Mouse (Mus musculus) liver, embryonic 12.5 days (tissue): ENCODE data around the gene Foxi3. TPM values are rescaled to one million over a fixed set of nuclear protein-coding genes. Genes with fewer than 3 reads are reported as not detected.
A peak's percentile ranks its signal among the peaks of the same experiment; 100 is the strongest.

ENCODE experiments used
- ATAC-seq: fragments of 200-750 bp; cut with Nextera tagmentation; 2 replicates; pipeline ENCODE4 v1.8.0; 2017; ENCODE audit warnings: moderate number of reproducible peaks, mild to moderate bottlenecking, moderate library complexity
- H3K27ac ChIP-seq: fragments of 300-500 bp; sonication (generic); 2 replicates; pipeline ENCODE4 v1.5.1; 2016; ENCODE audit warnings: mild to moderate bottlenecking
- H3K27me3 ChIP-seq: fragments of 300-500 bp; sonication (generic); replicated peaks from 2 replicates; pipeline ENCODE4 v1.6.1; 2016; ENCODE audit warnings: mild to moderate bottlenecking, moderate library complexity
- H3K36me3 ChIP-seq: fragments of 300-500 bp; sonication (generic); 2 replicates; pipeline ENCODE4 v1.6.1; 2016; ENCODE audit warnings: mild to moderate bottlenecking, moderate library complexity
- H3K4me1 ChIP-seq: fragments of 300-500 bp; sonication (generic); 2 replicates; pipeline ENCODE4 v1.6.1; 2016
- H3K4me2 ChIP-seq: fragments of 300-500 bp; sonication (generic); 2 replicates; pipeline ENCODE4 v1.6.1; 2016; ENCODE audit warnings: mild to moderate bottlenecking, moderate library complexity
- H3K4me3 ChIP-seq: fragments of 300-500 bp; sonication (generic); 2 replicates; pipeline ENCODE4 v1.5.1; 2016; ENCODE audit warnings: mild to moderate bottlenecking, moderate library complexity
- H3K9ac ChIP-seq: fragments of 300-500 bp; sonication (generic); 2 replicates; pipeline ENCODE4 v1.6.1; 2016; ENCODE audit warnings: mild to moderate bottlenecking, moderate library complexity
- H3K9me3 ChIP-seq: fragments of 300-500 bp; sonication (generic); replicated peaks from 2 replicates; pipeline ENCODE4 v1.6.1; 2016; ENCODE audit warnings: mild to moderate bottlenecking, moderate library complexity
- WGBS: fragments of 180-500 bp; shearing (Covaris S2); methylation state at CpG from one replicate; pipeline ENCODE4 v1.1.7; 2016; ENCODE audit not compliant: insufficient replicate concordance; 5-methylcytosine and 5-hydroxymethylcytosine counted together
- polyA plus RNA-seq: library from polyadenylated mRNA; unstranded; fragments of >200 nt; fragmentation: Nextera tagmentation; extraction: Ambion mirVana; gene quantifications from 2 replicates; pipeline ENCODE4 v1.2.1, GENCODE M21; 2016

Gene Foxi3
- polyA plus RNA-seq, 1 experiment from 2014 or later, result not detected

DNA sequence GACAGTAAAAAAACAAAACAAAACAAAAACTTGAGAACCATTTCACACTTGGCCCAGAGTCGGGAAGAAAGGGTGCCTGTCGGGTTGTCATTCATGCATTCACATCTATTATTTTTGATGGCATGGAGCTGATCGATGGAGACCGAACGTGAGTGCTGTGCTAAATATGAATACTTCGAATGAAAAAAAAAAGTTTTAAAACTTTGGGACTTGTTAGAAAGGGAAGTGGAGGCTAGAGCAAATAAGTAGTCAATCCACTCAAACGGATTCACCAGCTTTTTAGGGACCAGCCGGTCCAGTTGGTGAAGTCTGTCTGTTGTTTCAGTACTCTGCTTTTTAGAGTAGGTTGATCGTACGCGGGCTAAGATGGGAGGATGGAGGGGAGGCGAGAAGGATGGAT, 490 bp upstream of the Foxi3 start:
- 3% methylated on average over 12 of the region's 12 CpGs for WGBS

DNA sequence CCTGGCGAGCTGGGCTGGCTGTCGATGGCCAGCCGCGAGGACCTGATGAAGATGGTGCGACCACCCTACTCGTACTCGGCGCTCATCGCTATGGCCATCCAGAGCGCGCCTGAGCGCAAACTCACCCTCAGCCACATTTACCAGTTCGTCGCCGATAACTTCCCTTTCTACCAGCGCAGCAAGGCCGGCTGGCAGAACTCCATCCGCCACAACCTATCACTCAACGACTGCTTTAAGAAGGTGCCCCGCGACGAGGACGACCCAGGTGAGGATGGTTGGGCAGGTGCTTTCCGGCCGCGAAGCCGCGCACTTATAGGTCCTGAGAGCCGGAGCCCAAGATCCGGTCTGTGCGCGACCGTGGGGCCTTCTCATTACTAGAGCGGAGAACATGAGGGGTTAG, 605 bp downstream of the Foxi3 start:
- H3K36me3 ChIP-seq, result no peaks in the 10 kb centered on the region
- no peaks in the 10 kb centered on the region for H3K9me3 ChIP-seq
- H3K27ac ChIP-seq, result no peak overlapping the region
- WGBS, result 1% methylated on average over 34 of the region's 34 CpGs
- H3K27me3 ChIP-seq, result peaks cover 91% of the 10 kb centered on the region
- H3K4me1 ChIP-seq, result peaks cover 9% of the 10 kb centered on the region
- H3K9ac ChIP-seq, result no peak overlapping the region
- no peak for ATAC-seq
- peak overlapping the region; percentile 60 for H3K4me2 ChIP-seq
- peak overlapping the region; percentile 41 for H3K4me3 ChIP-seq

More for the DNA sequence above, 490 bp upstream of the Foxi3 start:
- Histone ChIP-seq H3K9ac (no peak overlapping the region), H3K27ac (no peak overlapping the region), H3K27me3 (peaks cover 94% of the 10 kb centered on the region), H3K4me2 (peak overlapping the region; percentile 60), H3K4me3 (no peak overlapping the region), H3K9me3 (no peaks in the 10 kb centered on the region), H3K4me1 (peaks cover 9% of the 10 kb centered on the region), H3K36me3 (no peaks in the 10 kb centered on the region)
- ATAC-seq, result no peak

- H3K27me3 ChIP-seq, result peaks cover 88% of the 10 kb centered on the region
- H3K4me1 ChIP-seq, result peaks cover 9% of the 10 kb centered on the region
- no peak overlapping the region for H3K9ac ChIP-seq
- H3K4me2 ChIP-seq, result no peak overlapping the region
- 15% methylated on average over 7 of the region's 7 CpGs for WGBS
- no peak for ATAC-seq
- no peaks in the 10 kb centered on the region for H3K9me3 ChIP-seq
- H3K4me3 ChIP-seq, result no peak overlapping the region
- no peak overlapping the region for H3K27ac ChIP-seq
- H3K36me3 ChIP-seq, result no peaks in the 10 kb centered on the region
Observed at GRCm38 (mm10) chr6:70957341-70957940, 1.1 kb downstream of the Foxi3 start.

- H3K4me1 ChIP-seq, result no peaks in the 10 kb centered on the region
- H3K27me3 ChIP-seq, result peaks cover 80% of the 10 kb centered on the region
- no peak overlapping the region for H3K27ac ChIP-seq
- no peaks in the 10 kb centered on the region for H3K9me3 ChIP-seq
- no peaks in the 10 kb centered on the region for H3K36me3 ChIP-seq
- no peak overlapping the region for H3K9ac ChIP-seq
- WGBS, result 39% methylated on average over 6 of the region's 6 CpGs
- H3K4me3 ChIP-seq, result no peak overlapping the region
- ATAC-seq, result no peak
- no peak overlapping the region for H3K4me2 ChIP-seq
Observed at GRCm38 (mm10) chr6:70964116-70964830, 7.9 kb downstream of the Foxi3 start.

DNA sequence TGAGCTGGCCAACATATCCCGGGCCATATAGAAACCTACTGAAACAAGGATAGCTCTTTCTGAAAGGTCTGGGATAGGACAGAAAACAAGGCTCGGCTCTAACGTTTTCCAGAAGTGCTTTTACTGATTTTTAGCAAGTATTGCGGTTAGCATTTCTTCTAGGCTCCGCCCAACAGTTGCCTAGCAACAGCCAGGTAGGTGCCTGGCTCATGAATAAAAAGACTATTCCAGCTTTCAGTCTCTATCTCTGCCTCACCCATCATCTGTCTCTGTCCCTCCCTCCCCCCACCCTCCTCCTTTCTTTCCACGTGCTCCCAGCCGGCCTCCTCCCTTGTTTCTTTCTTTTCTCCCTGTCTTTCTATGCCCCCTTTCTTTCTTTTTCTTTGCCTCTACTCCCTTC, 9.4 kb downstream of the Foxi3 start:
- no peaks in the 10 kb centered on the region for H3K4me1 ChIP-seq
- WGBS, result 21% methylated on average over 7 of the region's 7 CpGs
- H3K4me3 ChIP-seq, result no peak overlapping the region
- H3K9ac ChIP-seq, result no peak overlapping the region
- H3K36me3 ChIP-seq, result no peaks in the 10 kb centered on the region
- no peak for ATAC-seq
- H3K27me3 ChIP-seq, result peaks cover 66% of the 10 kb centered on the region
- H3K4me2 ChIP-seq, result no peak overlapping the region
- H3K27ac ChIP-seq, result no peak overlapping the region
- H3K9me3 ChIP-seq, result no peaks in the 10 kb centered on the region

GRCm38 (mm10) chr6:70967422-70967821, 11.1 kb downstream of the Foxi3 start:
- peaks cover 57% of the 10 kb centered on the region for H3K27me3 ChIP-seq
- no peak overlapping the region for H3K27ac ChIP-seq
- no peaks in the 10 kb centered on the region for H3K9me3 ChIP-seq
- 6% methylated on average over 8 of the region's 8 CpGs for WGBS
- no peaks in the 10 kb centered on the region for H3K4me1 ChIP-seq
- no peak overlapping the region for H3K9ac ChIP-seq
- peak overlapping the region; percentile 19; the same call in 1 of the 2 replicates for H3K4me2 ChIP-seq
- no peak overlapping the region for H3K4me3 ChIP-seq
- ATAC-seq, result no peak
- H3K36me3 ChIP-seq, result no peaks in the 10 kb centered on the region

GRCm38 (mm10) chr6:70968291-70968690, 12.0 kb downstream of the Foxi3 start:
- no peak overlapping the region for H3K4me2 ChIP-seq
- no peaks in the 10 kb centered on the region for H3K36me3 ChIP-seq
- H3K9me3 ChIP-seq, result no peaks in the 10 kb centered on the region
- WGBS, result 61% methylated on average over 4 of the region's 4 CpGs
- H3K4me1 ChIP-seq, result no peaks in the 10 kb centered on the region
- no peak for ATAC-seq
- H3K4me3 ChIP-seq, result no peak overlapping the region
- no peak overlapping the region for H3K27ac ChIP-seq
- H3K9ac ChIP-seq, result no peak overlapping the region
- H3K27me3 ChIP-seq, result peaks cover 49% of the 10 kb centered on the region

DNA sequence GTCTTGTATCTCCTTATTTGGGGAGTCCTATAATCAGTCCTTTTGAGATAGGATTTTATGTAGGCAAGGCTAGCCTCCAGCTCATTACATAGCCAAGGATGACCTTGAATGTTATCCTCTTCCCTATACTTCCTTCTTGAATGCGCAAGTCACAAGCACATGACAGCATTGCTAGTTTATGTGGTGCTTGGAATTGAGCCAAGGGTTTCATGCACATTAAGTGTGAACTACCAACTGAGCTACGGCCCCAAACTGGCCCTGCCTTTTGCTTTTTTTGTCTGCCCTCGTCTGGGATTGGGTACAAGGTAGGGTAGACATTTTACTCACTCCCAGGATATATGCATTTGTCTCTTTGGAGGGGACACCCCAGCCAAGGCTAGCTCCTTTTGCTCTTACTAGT, 16.7 kb downstream of the Foxi3 start:
- no peak for ATAC-seq
- no peak overlapping the region for H3K4me2 ChIP-seq
- no peaks in the 10 kb centered on the region for H3K4me1 ChIP-seq
- no peak overlapping the region for H3K27ac ChIP-seq
- WGBS, result 61% methylated on average over 3 of the region's 3 CpGs
- H3K4me3 ChIP-seq, result no peak overlapping the region
- H3K9me3 ChIP-seq, result no peaks in the 10 kb centered on the region
- peaks cover 5% of the 10 kb centered on the region for H3K27me3 ChIP-seq
- H3K36me3 ChIP-seq, result no peaks in the 10 kb centered on the region
- H3K9ac ChIP-seq, result no peak overlapping the region

- Histone ChIP-seq H3K9ac (no peak overlapping the region), H3K27ac (no peak overlapping the region), H3K9me3 (no peaks in the 10 kb centered on the region), H3K4me2 (no peak overlapping the region), H3K36me3 (no peaks in the 10 kb centered on the region), H3K4me3 (no peak overlapping the region), H3K4me1 (no peaks in the 10 kb centered on the region), H3K27me3 (no peaks in the 10 kb centered on the region)
- ATAC-seq, result no peak
- 63% methylated on average over 8 of the region's 8 CpGs for WGBS
Observed at GRCm38 (mm10) chr6:70981036-70981435, 24.7 kb downstream of the Foxi3 start.

DNA sequence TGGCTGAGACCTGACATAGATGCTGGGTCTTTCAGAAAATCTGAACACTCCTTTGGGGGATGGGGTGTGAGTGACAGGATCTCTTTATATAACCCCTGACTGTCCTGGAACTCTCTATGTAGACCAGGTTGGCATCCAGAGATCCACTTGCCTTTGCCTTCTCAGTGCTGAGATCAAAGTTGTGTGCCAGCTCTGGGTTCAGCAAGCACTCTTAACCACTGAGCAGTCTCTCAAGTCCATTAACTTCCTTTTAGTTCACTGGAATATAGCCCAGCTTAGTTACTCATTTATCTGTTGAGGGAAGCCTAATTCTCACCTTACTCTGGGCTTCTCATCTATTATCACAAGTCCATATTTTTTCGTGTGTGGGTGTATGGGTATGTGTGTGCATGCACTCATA, 26.1 kb downstream of the Foxi3 start:
- H3K27ac ChIP-seq, result no peak overlapping the region
- H3K4me3 ChIP-seq, result no peak overlapping the region
- H3K27me3 ChIP-seq, result no peaks in the 10 kb centered on the region
- H3K36me3 ChIP-seq, result no peaks in the 10 kb centered on the region
- H3K4me2 ChIP-seq, result no peak overlapping the region
- no peak overlapping the region for H3K9ac ChIP-seq
- H3K9me3 ChIP-seq, result no peaks in the 10 kb centered on the region
- H3K4me1 ChIP-seq, result no peaks in the 10 kb centered on the region
- WGBS, result 43% methylated on average over 1 of the region's 1 CpGs
- ATAC-seq, result no peak

DNA sequence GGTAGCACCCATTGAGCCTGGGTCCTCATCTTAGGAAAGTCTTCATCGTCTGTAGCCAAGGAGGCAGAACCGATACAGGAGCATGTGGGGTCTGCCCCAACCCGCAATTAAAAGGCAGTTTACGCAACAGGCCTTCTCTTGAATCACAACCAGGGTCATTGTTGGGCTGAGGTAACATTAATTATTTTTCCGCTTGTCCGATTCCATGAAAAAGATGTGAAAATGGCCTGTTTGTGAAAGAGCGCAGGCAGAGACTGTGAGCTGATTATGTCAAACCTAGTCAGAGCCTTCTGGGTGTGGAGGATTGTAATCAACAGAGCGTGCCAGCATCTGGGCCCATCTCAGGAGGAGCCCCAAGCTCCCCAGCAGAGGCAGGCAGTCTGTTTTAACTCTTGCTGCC, 30.4 kb downstream of the Foxi3 start:
- ATAC-seq, result no peak
- no peak overlapping the region for H3K4me2 ChIP-seq
- no peaks in the 10 kb centered on the region for H3K36me3 ChIP-seq
- no peak overlapping the region for H3K27ac ChIP-seq
- no peaks in the 10 kb centered on the region for H3K27me3 ChIP-seq
- no peak overlapping the region for H3K9ac ChIP-seq
- H3K9me3 ChIP-seq, result no peaks in the 10 kb centered on the region
- H3K4me1 ChIP-seq, result no peaks in the 10 kb centered on the region
- H3K4me3 ChIP-seq, result no peak overlapping the region
- 73% methylated on average over 8 of the region's 8 CpGs for WGBS

GRCm38 (mm10) chr6:70996123-70996723, 39.9 kb downstream of the Foxi3 start:
- no peaks in the 10 kb centered on the region for H3K36me3 ChIP-seq
- no peak overlapping the region for H3K9ac ChIP-seq
- H3K4me1 ChIP-seq, result no peaks in the 10 kb centered on the region
- H3K9me3 ChIP-seq, result no peaks in the 10 kb centered on the region
- no peak overlapping the region for H3K4me2 ChIP-seq
- H3K27ac ChIP-seq, result no peak overlapping the region
- no peaks in the 10 kb centered on the region; the same call in 1 of the 2 replicates for H3K27me3 ChIP-seq
- no peak overlapping the region for H3K4me3 ChIP-seq
- WGBS, result 65% methylated on average over 4 of the region's 4 CpGs
- ATAC-seq, result no peak
